Mouse (Mus musculus) G1E-ER4 (cell line): ENCODE data around the gene Alcam. TPM values are rescaled to one million over a fixed set of nuclear protein-coding genes. Genes with fewer than 3 reads are reported as not detected.

ENCODE experiments used
- GATA1 ChIP-seq: IDR thresholded peaks from one replicate; pipeline ENCODE4 v1.8.0; 2012; ENCODE audit warnings: low read length, inconsistent platforms
- polyA plus RNA-seq: library from polyadenylated mRNA; stranded (reverse); fragments of >175 nt; gene quantifications from 2 replicates; pipeline ENCODE4 v1.2.3, GENCODE M21; 2012

Alcam gene
- polyA plus RNA-seq = not detected in 2 replicates

DNA sequence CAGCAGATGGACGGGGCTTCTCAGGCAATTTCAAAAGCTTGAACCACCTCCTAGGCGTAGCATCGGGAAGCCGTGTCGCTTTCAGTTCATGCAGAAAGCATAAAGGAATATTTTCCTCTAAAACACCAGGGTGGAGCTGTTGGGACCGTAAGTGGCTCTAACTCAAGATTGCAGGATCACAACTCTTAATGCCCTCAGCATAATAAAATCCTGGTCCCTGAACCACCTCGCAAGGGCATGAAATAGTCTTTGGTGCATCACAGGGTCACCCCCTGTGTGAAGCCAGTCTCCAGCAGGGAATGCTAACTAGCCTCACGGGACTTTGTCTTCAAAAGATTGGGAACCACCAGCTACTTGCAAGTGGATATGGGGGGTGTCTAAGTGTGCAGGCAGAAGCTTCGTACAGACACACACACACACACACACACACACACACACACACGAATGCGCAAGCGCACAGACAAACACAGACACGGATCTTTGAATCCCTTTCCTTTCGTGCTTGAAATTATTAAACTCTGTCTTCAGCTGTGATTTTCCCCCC lies at the start of gene Alcam:
TSS of gene Alcam (minus strand) at position 104 of the 544 bp plus-strand sequence.
- no peak for TF ChIP-seq GATA1

DNA sequence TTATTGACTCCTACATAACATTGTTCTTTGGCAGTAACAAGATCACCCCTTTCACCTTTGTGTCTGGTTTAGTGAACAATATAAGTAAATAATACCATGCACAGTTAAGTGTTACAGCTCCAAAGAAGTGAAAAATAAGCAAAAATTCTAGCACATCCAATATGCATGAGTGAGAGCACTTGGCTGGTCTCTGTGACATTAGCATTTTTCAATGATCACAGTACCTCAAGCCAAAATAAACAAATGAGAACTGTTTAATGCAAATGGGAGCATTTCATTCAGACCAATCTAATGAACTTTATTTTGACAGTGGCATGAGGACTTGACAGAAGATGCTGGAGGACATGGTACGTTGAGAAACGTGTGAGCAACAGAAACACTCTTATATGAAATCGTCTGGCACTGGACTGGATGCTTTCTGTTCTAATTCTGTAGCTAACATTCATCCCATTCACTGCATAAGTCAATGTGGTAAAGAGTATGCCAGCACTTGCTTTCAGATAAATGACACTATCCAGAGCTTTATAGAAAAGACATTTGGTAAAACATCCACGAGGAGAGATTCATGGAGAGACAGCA lies 45.0 kb upstream of the Alcam start:
- no peak for TF ChIP-seq GATA1

DNA sequence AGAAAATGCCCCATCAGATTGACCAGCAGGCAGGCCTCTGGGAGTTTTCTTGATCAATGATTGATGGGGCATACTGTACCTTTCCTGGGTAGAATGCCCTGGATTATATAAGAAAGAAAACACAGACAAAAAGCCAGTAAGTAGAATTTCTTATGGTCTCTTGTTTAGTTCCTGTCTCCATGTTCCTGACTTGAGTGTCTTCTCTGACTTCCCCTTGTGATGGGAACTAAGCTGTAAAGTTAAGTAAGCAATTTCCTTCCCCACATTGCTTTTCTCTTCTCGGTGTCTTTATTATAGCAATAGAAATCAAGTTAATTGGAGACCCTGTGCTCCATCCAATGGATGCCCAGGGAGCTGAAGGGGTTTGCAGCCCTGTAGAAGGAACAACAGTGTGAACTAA lies 36.7 kb upstream of the Alcam start:
- TF ChIP-seq GATA1 = no peak

DNA sequence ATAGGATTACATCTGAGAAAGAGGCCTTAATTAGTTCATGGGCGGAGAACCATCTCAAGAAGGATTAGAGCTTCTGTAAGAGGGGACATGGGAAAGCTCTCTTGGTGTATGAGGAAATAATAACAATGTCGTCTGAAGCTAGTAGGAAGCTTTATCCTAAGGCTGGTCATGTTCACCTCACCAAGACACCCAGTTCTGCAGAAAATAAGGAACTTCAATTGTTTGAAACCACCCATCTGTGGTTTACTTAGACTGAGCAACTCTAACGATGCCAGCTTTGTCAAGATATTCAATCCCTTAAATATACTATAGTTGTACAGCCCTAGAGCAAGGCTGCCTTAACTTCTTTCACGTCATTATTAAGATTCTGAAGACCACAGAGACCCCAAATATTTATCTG lies 20.4 kb upstream of the Alcam start:
- TF ChIP-seq GATA1 = no peak

DNA sequence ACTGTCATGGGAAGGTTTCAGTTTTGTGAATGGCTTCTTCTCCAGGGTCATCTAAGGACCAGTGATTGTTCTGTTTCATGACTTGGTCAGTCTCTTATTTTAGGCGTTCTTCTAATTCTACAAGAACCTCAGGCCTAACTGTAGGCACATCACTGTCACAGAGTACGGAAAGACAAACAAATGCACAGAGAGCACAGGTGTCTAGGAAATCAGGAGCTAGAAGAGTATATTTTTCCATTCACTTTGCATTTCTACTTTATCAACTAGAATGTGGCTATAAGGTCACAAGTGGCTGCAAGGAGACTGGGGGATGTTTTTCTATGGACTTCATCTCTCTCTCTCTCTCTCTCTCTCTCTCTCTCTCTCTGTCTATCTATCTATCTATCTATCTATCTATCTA lies 19.2 kb upstream of the Alcam start:
- TF ChIP-seq GATA1 = no peak

DNA sequence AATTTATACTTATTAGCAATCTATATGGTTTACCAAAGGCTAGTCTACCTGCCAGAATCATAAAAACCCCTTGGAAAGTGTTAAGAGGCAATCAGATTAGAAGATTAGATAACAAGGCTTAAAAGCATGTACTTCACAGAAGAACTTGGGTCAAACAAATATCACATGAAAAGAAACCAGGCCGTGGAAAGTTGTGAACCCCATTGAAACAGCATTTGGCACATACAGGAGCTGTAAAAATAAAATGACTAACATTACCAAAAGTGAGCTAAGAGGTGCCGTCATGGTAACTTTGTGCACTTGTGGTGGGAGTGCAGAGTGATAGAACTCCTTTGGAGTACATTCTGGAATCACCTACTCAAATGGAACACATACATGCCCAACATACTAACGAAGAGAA lies 18.8 kb upstream of the Alcam start:
- no peak for TF ChIP-seq GATA1

DNA sequence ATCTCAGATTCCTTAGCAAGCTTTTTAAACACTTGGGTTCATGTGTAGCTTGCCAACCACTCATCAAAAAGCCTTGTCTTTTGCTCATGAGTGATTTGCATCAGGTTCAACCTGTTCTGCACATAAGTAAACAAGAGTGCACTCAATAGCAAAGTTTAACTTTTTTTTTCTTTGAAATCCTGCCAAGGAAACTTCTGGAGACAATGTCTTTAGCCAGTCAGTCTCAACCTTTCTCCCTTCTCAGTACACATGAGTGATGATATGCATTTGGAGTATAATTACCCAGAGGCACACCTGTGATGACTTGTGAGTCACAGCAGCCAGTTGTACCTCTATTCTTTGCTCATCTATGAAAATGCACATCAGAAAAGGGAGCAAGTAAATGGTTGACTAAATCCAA lies 18.2 kb upstream of the Alcam start:
- no peak for TF ChIP-seq GATA1

DNA sequence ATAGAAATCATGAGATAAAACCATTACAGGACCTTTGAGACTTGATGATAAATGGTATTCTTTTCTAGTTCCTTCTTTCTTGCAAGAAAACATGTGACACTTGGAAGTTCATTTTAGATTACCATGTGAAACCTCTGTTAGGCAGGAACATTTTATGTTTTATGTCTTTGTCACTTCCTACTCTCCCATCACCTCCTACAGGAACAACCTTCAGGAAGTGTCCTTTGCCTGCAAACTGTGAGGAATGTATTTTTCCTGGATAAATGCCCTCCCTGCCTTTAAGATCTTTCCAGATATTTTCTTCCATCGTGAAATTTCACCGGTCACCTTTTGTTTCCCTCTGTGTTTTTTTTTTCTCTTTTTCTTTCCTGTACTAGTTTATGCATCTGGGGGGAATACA lies 17.0 kb upstream of the Alcam start:
- TF ChIP-seq GATA1 = no peak

DNA sequence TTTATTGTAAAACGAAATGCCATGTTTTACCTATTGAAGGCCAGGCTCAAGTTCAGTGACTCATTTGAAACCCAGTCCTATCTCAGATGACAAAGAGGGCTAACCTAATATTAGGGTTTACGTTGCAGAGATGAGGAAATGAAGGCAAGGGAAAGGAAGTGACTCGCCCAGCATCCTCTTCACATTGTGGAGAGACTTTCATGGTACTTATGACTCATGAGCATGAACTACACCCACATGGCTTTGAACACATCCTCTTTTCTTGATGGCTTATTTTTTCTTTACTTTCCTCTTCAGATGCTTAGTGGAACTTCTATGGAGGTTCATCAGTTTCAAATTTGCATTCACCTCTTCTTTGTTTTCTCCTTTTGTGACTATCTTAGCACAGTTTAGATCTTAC lies 16.4 kb upstream of the Alcam start:
- TF ChIP-seq GATA1 = no peak

DNA sequence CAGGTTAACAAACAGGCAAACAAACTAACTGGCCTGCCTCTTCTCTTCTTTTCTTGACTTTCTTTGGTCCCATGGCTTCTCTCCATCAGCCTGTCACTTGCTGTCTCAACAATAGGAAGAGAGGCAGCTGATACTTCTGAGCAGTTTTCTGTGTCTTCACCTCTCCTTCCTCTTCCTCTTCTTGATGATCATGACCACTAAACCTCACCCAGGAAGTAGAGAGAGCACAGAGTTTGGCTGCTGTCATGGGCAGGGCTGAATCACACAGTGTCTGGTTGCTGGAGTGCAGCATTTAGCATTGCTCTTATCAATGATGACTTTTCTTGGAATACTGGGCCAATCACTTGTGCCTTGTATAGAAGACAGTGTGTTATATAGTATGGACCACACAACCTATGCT lies 14.6 kb upstream of the Alcam start:
- TF ChIP-seq GATA1 = no peak

DNA sequence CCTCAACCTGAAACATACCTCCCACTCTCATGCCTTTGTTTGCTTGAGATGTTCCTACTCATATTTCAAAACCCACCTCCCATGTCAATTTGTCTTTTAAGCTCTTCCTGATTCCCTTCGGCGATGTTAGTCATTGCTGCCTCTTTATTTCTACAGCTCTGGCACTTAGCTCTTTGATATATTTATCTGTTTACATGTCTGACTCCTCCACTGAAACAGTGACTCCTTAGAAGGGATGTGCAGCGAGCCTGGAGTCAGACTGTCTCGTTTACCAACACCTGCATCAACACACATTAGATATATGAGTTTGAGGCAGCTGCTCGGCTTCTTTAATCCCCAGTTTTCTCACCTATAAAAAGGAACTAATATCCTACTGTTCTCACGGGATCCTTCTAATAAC lies 12.9 kb upstream of the Alcam start:
- no peak for TF ChIP-seq GATA1

DNA sequence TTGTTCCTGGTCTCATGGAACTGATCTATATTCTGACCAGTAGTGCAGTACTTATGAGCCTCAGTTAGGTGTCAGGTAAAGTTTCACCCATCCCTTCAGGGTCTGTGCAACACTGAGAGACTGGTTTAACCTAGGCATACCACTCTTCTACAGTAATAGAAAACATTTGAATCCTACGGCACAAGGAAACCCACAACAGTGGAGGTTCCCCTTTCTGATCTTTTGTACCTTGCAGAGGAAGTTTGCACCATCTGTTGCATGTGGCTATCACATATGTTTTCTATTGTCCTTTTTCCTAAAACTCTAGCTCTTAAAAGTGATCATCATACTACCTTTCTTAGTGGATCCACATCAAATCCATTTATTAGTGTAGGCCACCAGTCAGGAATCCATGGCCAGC lies 10.7 kb upstream of the Alcam start:
- TF ChIP-seq GATA1 = no peak

DNA sequence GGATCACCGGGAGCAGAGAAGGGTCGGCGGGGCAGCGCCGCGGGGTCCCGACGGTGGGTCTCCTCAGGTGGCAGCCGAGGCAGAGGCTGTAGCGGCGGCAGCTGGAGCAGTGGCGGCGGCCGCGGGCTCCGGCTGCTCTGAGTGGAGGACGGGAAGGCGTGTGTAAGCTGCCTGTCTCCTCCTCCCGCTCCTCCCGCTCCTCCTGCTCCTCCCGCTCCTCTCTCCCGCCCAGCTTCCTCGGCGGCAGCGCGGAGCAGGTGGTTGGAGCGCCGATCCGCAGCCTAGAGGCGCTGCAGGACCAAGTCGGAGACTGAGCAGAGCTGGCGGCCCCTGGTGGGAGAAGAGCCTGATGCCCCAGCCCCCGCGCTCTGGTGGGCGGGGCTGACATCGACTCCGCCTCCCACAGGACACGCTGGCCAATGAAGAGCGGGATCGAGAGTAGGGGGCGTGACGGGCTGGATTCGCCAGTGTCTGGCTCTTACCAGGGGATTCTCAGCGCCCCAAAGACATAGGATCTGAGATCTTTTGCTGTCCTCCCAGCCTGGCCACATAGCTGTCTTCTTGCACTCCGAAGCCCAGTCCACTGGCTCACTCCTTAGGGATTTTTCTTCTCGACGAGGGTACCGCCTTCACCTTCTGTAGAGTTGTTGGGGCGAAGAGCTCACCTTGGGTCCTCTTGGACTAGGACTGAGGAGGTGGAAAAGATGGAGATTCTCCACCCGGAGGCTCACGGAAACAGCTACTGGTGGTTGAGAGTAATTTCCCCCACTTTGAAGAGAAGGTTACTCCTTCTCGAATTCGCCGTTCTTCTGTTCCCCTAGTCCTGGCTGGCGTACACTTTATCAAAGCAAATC lies 785 bp downstream of the Alcam start:
- no peak for TF ChIP-seq GATA1

DNA sequence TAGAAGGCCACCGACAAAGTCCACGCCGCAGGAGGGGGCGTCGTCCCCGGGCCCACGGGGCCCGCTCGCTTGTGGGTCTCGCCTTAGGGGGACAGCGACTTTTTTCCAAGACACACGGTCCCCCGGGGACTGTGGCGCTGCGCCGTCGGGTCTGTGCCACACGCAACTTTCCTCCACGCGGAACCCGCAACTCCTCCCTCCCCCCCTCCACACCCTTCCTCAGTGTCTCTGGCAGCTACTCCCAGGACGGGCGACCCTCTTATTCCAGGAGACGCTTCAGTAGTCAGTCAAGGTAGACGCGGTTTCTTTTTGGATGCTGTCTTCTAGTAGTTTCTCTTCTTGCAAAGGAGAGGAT lies 1.4 kb downstream of the Alcam start:
- TF ChIP-seq GATA1 = no peak

DNA sequence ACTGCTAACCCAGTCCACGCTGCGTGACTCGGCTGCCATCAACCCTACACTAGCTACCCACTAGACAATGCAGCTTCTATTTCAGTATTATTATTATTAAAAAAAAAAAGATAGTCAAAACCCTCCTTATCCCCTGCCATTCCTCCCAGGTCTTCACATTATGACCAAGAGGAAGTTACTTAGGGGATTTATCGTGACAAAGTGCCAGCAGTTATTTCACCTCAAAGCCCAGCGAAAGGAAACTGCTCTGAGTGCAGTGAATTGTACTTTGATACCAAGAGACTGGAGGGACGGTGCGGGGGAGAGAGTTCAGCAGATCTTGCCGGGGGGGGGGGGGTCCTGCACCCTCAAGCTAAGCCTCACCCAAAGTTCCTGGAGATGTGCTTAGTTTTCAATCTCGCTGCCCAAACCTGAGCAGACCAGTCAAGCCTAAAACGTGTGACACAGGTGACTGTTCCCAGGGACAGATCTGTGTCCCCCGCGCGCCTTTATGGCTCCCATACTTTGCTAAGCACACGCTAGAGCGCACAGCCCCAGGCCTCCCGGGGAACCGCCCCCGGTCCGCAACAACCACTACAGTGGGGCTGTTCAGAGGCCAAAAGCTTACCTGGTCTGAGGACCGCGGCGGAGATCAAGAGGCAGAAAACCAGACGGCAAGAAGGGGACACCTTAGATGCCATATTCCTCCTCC lies 1.9 kb downstream of the Alcam start:
- no peak for TF ChIP-seq GATA1

DNA sequence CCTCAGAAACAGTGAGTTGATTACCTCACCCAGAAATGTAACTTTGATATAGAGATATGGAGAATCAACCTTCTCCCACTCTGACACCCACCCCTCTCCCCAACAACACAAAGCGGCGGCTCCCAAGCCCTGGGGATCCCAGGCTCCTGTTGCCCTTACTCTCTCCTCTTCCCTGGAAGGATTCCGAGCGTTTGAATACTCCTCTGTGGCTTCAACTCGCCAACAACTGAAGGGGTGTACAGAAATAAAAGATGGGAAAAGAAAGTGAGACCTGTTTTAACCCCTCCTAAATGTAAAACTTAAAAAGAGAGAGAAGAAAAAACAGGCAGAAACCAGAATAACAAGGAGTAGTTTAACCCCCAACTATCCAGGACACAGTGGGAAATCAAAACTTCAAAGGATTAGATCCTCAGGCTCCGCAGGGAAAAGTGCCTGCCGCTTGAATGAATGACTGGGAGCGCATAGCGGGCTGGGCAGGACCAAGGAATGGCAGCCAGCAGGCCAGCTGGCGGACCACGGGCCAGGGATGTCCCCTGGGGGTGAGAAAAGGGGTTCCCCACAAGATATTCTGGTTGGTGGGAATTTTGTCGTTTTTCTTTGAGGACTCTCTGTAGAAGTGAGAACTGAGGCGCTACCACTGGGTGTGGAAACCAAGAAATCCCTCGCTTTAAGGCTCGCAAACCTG lies 2.6 kb downstream of the Alcam start:
- TF ChIP-seq GATA1 = no peak
